Mouse (Mus musculus) mesoderm, embryonic 11.5 days (tissue): ENCODE data around the gene Slc35g1.

Experiments used
- DNase-seq: peaks from one replicate; pipeline ENCODE4 v3.0.0-alpha.2; 2012; ENCODE audit warnings: low read depth, low spot score

The Slc35g1 gene

GRCm38 (mm10) chr19:38387835-38388234 is 7.9 kb upstream of the Slc35g1 start:
- no peak for DNase-seq

- DNase-seq, result no peak
Observed at GRCm38 (mm10) chr19:38396633-38396970, 822 bp downstream of the Slc35g1 start.

GRCm38 (mm10) chr19:38397004-38397403 is 1.2 kb downstream of the Slc35g1 start:
- no peak for DNase-seq

GRCm38 (mm10) chr19:38398966-38399365 is 3.2 kb downstream of the Slc35g1 start:
- DNase-seq, result no peak

GRCm38 (mm10) chr19:38400851-38401250 is 5.1 kb downstream of the Slc35g1 start:
- no peak for DNase-seq

- no peak for DNase-seq
Observed at GRCm38 (mm10) chr19:38401416-38401815, 5.6 kb downstream of the Slc35g1 start.

- no peak for DNase-seq
Observed at GRCm38 (mm10) chr19:38410357-38411056, 14.7 kb downstream of the Slc35g1 start.

GRCm38 (mm10) chr19:38413861-38414260 is 18.1 kb downstream of the Slc35g1 start:
- no peak for DNase-seq

GRCm38 (mm10) chr19:38418819-38419423 is 23.1 kb downstream of the Slc35g1 start:
- DNase-seq, result no peak

GRCm38 (mm10) chr19:38420751-38421295 is 25.0 kb downstream of the Slc35g1 start:
- no peak for DNase-seq

- DNase-seq, result peak; percentile 17
Observed at GRCm38 (mm10) chr19:38421436-38421835, 25.7 kb downstream of the Slc35g1 start.

GRCm38 (mm10) chr19:38422926-38423325 is 27.1 kb downstream of the Slc35g1 start:
- DNase-seq, result no peak

- DNase-seq, result peak; percentile 35
Observed at GRCm38 (mm10) chr19:38423884-38424283, 28.1 kb downstream of the Slc35g1 start.

GRCm38 (mm10) chr19:38424581-38424980 is 28.8 kb downstream of the Slc35g1 start:
- DNase-seq, result no peak

GRCm38 (mm10) chr19:38429269-38429668 is 33.5 kb downstream of the Slc35g1 start:
- peak; percentile 53 for DNase-seq

GRCm38 (mm10) chr19:38430475-38430874 is 34.7 kb downstream of the Slc35g1 start:
- no peak for DNase-seq

GRCm38 (mm10) chr19:38431326-38431725 is 35.5 kb downstream of the Slc35g1 start:
- no peak for DNase-seq

- no peak for DNase-seq
Observed at GRCm38 (mm10) chr19:38432021-38432420, 36.2 kb downstream of the Slc35g1 start.

GRCm38 (mm10) chr19:38433381-38433780 is 37.6 kb downstream of the Slc35g1 start:
- DNase-seq, result no peak

- DNase-seq, result no peak
Observed at GRCm38 (mm10) chr19:38435221-38435620, 39.4 kb downstream of the Slc35g1 start.

GRCm38 (mm10) chr19:38441860-38442259 is 46.1 kb downstream of the Slc35g1 start:
- DNase-seq, result no peak

GRCm38 (mm10) chr19:38445758-38446157 is 50.0 kb downstream of the Slc35g1 start:
- no peak for DNase-seq
